Mouse (Mus musculus) c-Kit-positive CD71-negative TER-119-negative erythroid progenitor cells, embryonic 14.5 days (primary cell): ENCODE measurements at regions not wholly inside any gene's neighbourhood (a gene's known extent, or its start where the extent isn't known, plus 50 kb on each side); places are given as distances from the start of the nearest gene placed in this dataset.

Experiments
- DNase-seq: peaks from one replicate; pipeline ENCODE4 v3.0.0-alpha.2; 2013; ENCODE audit warnings: low read depth

DNA sequence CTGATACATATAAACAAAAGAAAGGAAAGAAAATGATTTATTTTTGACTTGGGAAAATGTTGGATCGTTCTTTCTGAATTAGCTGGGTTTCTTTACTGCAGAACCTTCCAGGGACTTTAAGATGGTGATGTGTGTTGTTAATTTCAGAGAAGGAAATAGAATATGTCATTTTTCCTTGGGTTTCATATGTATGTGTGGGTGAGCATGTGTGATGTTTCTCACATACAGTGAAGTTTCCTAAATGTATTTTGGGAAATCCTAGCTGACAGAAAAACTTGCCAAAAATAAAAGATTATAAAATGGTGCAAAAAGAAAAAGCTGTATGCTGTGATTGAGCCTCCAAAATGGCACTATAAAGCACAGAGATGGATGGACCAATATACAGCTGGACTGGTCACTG, 319.2 kb downstream of the Lmx1a start:
- DNase-seq: no peak

DNA sequence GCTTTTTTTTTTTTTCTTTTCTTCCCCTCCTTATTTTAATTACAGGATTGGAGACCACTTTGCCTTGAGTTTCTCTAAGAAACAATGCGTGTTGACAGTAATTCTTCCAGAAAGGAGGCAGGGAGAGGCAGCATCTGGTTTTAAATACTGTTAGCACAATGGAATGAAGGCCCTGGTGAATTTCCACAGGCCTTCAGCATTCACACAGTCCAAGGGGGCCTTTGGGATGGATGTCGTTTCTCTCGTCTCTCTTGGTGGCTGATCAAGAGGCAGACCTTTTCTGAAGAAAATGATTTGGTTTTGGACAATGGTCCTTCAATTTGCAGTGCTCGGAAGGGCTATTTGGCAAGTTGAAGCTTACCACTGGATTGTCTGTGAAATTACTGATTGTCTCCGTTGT, 321.4 kb downstream of the Lmx1a start:
- DNase-seq: no peak

DNA sequence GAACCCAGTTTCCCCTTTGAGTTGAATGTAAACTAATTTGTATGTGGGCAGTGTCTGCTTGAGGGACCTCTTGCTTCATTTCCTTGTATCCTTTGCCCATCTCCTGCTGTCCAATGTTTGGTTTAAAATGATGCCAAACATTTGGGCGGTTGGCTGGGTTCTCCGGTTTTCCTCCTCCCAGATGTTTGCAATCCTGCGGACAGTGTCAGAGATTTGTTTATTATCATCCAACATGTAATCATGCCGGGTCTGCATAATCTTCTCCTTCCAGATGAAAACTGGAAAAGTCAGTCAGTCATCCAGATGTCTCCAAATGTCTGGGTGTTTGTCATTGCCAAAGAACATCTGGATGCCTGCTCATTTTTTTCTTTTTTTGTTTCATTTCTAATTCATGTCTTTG, 323.0 kb downstream of the Lmx1a start:
- DNase-seq: no peak

DNA sequence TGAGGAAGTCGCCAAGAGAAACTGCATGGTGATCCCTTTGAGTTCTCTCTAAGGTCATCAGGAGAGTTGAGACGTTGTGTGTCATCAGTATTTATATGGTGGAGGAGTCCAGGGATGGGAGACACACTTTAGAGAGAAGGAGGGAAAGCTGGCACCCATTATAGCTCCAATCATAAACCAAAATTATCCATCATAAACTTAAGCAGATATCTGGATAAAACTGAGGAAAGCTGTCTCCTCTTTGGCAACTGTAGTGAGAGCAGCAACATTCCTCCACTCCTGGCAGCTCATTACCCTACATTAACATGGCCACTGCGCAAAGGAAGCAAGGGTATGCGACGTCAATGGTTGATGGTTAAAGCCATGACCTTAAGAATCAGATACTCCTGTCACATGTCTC, 323.6 kb downstream of the Lmx1a start:
- DNase-seq: no peak

DNA sequence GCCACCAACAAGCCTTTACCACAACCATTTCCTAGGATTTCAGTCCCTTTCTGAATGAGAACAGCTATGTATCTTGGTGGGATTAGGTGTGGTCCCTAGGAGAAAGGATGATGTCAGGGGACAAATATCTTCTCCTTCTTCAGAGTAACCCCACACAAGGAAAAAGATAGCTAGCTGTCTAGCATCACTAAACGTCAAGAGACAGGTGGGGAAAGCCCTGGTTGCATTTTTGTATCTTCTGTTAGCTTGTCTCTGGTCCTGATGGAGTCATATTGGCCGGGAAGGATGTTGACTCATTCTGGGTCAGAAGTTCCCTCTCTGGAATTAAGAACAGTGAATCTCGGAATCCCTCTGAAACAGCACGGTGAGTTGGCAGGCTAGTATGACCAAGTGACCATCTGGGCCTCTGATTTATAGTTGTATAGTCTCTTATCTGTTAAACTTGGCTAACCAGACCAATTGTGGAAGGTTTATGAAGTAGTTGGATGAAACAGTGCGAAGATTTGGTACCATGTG, 327.4 kb downstream of the Lmx1a start:
- DNase-seq: no peak

DNA sequence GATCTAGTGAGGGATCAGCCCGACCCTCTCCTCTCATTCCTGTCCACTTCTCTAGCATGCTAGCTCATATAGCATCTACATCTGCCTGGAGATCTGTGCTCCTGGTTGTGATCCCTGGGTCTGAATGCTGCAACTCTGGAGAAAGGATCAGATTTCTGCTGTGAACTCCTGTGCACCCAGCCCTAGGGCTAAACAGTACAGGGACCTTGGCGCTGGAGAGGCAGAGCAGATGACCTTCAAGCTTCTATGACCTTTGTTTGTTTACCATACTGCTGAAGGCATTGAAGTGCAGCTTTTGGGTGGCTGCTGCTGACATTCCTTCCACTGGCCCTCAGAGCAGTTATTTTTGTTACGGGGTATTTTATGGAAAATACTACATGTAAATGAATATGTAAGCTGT, 337.4 kb downstream of the Lmx1a start:
- DNase-seq: no peak

DNA sequence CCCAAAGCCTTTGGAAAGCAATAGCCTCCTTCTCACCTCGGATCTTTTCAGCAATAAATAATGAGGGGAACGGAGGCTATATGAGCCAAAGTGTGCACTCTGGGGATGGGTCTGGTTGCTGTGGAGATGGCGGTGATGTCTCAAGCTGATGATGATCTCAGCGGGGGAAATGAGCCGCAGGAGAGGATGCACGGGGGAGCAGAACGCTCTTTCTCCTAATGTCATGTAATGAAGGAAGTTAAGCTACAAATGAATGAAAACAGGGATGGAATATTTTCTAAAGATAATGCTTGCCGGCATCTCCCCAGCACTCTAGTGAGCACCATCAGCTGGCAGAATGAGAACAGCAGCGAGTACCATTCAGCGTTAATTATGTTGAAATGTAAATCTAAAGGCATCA, 355.7 kb downstream of the Lmx1a start:
- DNase-seq: no peak

DNA sequence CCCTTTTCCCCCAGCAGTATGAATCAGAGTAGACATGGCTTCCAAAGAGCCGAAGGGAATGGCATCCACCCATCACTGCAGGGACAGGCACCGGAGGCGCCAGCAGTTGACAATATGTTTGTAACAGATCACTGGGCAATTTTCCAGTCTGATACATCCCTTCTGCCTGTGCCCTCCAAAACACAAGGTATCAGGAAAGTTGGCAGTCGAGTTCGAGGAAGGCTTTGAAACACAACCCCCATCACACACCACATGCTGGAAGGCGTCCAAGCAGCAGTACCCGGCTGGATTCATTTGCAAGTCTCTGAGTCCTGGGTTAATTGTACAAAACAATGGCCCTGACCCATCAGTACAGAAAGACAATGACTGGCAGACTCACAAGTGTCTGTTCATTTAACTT, 357.3 kb downstream of the Lmx1a start:
- DNase-seq: no peak

DNA sequence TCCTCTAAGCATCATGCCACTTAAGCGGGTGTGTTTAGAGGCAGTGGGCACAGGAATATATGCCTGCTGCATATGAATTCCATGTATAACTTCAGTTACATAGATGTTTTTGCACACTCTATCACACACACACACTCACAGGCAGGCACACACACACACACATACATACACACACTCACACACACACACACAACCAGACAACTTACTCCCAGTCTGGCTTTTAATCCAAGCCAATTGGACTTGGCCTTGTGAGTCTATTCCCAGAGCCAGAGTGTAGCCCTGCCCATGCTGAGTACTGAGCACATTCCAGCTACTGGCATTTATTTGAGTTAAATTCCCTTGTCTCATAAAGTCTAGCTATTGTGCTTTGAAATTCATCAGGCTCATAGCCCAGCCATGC, 357.7 kb downstream of the Lmx1a start:
- DNase-seq: no peak

DNA sequence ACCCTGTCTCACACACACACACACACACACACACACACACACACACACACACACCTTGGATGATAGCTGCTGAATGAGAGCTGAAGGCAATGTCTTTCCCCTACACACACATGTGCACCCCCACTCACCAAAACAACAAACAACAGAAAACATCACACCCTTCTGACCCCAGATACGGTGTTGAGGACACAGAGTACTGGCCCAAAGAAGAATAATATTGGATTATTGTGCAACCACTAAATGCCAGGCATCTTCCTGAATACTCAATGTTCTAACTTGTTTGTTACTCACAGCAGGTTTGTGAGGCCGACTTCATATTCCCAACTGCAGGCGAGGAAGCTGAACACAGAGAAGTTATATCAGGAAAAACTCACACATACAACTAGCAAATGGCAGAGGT, 360.9 kb downstream of the Lmx1a start:
- DNase-seq: no peak

DNA sequence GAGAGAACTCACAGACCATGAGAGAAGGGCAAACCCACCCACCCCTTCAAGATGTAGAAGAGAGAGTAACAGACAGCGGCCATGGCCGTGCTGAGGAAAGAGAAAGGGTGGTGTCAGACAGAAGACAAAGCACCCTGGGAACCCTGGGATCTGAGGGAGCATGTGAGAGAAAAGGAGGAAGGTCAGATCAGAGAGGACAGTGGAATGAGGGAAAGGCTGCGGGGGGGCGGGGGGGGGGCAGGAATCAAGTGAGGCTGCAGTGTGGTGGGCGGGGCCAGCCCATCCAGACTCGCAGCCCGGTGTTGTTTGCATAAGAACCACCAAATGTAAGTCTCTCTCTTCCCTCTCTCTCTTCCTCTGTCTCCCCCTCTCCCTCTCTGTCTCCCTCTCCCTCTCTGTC, 367.4 kb downstream of the Lmx1a start:
- no peak for DNase-seq

DNA sequence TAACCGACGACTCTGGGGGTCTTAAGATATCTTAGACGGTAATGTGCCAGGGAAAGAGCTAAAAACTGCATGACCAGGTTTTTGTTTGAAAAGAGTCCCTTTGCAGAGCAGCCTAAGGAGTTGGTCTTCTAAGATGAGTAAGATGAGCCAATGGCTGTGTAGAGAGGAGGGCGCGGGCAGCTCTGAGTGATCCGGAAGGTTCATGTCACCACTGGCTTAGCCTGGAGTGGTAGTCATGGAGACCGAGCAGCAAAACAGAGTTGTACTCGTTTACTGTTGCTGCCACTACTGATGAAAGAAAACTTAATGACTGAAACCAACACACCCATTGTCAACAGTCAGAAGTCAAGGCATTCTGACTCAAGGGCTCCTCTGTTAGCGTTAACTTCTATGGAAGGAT, 368.4 kb downstream of the Lmx1a start:
- DNase-seq: no peak

DNA sequence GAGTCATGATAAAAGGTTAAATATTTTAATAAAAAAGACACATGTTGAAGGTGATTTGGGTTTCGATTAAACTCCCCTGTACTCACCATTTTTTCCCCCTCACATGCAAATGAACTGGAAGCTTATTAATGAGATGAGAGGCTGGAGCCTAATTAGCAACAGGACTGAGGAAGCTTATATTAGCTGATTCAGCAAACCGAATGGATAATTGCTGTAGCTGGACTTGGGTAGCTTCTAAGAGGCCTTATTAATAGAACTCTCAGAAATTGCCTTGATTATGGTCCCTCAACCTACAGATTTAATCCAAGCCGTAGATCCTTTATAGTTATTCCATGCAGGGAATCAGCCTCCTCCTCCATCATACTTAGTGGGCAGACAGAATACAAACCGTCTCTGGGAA, 369.7 kb downstream of the Lmx1a start:
- DNase-seq: no peak

DNA sequence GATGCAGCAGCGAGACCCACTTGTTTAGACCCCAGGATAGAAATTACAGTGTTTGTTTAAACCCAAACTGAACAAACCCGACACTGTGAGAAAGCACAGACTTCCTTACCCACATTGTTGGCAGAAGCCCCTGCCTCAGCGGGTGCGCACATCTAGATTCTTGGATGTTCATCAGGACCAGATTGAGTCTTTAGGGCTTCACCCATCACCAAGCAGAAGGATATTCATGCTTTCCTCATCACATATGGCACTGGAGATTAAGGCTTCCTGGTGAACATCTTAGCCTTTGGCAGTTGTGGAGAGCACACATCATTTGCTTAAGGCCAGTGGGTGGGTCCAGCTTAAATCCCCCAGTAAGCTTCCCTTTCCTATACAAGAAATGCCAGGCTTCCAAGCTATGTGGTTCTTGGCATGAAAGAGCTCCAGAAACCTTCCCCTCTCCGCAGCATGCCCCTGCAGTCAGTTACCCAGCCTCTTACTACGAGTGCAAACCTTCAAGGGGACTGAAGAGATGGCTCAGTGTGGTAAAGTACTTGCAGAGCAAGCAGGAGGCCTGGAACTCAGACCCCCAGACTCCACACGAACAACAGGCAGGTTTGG, 367.9 kb downstream of the Pbx1 start:
- DNase-seq: no peak

DNA sequence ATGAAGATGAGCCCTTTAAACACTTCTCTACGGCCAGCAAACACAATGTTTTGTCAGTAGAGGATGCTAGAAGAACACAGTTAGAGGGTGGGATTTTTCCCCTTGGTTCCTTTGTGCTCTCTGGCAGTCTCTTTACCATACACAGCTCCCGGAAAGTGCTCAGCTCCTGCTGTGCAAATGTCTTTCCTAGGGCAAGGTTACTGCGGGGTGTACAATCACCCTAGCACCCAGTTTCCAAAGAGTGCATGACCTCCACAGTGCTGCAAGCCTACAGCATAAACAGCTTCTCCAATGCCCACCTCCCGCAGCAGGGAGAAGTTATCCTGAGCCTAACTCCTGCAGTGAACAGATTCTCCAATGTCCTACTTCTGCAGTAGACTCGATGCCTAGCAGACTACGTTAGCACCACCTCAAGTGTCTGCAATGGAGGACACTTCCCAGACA, 366.4 kb downstream of the Pbx1 start:
- no peak for DNase-seq

DNA sequence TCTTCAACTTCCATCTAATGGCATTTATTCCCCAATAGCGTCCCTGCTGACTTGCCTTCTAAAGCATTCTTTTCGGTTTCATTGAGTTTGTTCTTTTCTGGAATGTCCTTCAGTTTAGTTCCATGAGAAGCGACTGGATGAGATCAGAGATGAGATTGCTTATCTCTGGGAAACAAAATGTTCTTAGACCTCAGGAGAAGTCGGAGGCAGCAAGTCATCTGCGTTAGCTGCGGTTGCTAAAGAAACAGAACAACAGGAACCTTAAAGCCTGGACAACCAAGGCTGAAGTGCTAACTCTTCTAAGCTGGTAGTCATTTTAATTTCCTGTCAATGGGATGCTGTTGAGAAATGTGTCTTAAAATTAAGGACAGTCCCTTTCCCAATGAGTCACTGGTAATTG, 365.3 kb downstream of the Pbx1 start:
- no peak for DNase-seq

DNA sequence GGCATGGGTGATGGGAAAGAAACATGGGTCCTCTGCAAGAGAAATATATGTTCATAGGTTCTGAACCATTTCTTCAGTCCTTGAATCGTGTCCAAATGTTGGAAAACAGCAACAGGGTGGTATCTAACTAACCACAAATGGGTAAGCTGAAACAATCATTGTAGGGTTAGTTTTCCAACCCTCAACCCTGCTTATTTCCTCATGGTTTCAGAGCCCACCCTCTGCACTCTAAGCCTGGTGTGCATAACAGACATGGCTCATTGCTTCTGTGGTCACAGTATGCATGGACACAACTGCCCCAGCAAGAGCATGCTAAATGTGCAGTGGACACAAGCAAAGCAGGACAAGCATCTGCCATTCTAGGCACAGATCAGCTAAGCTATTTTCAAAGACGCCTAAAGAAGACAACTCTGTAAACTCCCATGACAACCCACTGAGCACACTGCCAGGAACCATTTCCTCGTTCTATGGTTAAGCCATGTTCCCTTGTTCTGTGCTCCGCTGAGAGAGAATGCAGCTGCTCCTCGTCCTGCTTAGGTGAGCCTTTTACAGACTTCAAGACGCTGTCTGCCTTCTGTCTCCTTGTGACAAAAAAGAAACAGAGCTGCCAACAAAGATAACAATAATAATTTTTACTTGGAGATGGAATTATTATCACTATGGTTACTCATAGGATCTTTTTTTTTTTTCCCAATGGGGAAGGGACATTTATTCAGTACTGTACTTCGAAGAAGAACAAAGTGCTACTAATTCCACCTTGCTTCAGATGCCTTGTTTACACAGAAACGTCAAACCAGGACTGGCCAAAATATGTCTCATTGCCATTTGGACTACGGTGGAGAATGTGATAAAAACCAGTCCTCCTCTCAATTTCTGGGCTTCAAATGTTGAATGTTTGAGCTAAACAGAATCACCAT, 363.8 kb downstream of the Pbx1 start:
- DNase-seq: no peak

DNA sequence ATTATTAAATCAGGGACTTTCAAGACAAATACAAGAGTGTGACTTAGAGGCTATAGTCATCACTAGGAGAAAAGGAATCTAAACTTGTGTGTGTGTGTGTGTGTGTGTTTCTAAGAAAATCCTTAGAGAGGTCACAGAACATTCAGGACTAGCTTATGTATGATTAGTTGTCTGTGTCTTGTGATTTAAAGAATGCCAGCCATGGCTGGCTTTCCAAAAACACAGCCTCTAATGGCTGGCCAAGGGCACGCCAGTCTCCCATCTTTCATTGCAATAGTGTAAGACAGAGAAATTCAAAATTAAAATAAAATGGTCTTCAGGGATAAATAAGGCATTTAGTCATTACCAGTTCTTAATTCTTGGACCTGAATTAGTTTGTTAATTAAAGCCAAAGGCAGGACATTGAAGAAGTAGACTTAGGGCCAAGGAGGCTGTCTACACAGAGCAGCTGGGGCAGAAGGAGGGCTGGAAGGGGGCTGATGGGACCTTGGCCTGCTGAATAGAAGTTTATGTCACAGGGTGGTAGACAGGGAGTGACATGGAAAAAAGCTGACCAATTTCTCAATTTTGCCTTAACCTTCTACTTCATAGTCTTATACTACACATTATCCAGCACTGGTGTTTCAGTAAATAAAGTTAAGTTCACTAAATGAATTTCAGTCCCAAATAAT, 363.0 kb downstream of the Pbx1 start:
- no peak for DNase-seq
